ENCODE assay signal across 26 mouse cellular contexts in the genomic region with DNA sequence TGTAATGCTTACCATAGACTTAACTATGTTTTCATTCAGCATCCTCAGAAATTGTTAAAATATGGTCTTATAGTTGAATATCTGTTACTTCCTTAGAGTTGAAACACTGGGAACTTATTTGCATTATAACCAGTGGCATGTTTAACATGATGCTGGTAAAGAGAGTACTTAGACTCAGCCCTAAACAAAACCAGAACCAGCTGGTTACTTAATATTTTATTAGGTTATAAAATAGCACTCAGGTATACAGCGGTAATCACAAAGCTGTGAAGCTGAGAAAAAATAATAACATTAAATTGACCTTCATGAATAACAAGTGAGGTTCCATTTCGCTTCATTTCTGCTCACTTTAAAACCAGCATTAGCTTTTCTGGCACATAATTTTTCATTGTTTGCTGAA.
"Had no signal": no experiment of that assay in that cellular context is flagged by ENCODE, and none has a peak within 500 bp of the region (broad histone marks: within the 10 kb centered on the region; RNA-seq: fewer than 3 reads in every experiment).

No protein-coding gene starts in this region.

- H3K27me3 ChIP-seq: embryonic facial prominence, embryonic 12.5 days; embryonic facial prominence, embryonic 13.5 days; embryonic facial prominence, embryonic 15.5 days; forebrain, embryonic 12.5 days; forebrain, embryonic 13.5 days; forebrain, embryonic 15.5 days had no signal

- H3K4me3 ChIP-seq: embryonic facial prominence, embryonic 10.5 days; embryonic facial prominence, embryonic 12.5 days; embryonic facial prominence, embryonic 13.5 days; embryonic facial prominence, embryonic 15.5 days; erythroblast, embryonic 14.5 days; forebrain, embryonic 10.5 days; forebrain, embryonic 12.5 days; forebrain, embryonic 13.5 days; forebrain, embryonic 15.5 days; gastrocnemius, adult 2 months had no signal

- H3K4me1 ChIP-seq: embryonic facial prominence, embryonic 10.5 days; embryonic facial prominence, embryonic 12.5 days; embryonic facial prominence, embryonic 13.5 days; embryonic facial prominence, embryonic 15.5 days; forebrain, embryonic 10.5 days; forebrain, embryonic 12.5 days had no signal

- H3K27ac ChIP-seq: embryonic facial prominence, embryonic 10.5 days; embryonic facial prominence, embryonic 12.5 days; embryonic facial prominence, embryonic 13.5 days; embryonic facial prominence, embryonic 15.5 days; forebrain, embryonic 10.5 days; forebrain, embryonic 12.5 days; forebrain, embryonic 13.5 days; forebrain, embryonic 15.5 days; gastrocnemius, adult 2 months had no signal

- ATAC-seq: forebrain, postnatal 0 days had no signal

- H3K36me3 ChIP-seq: embryonic facial prominence, embryonic 10.5 days; embryonic facial prominence, embryonic 12.5 days; embryonic facial prominence, embryonic 13.5 days; embryonic facial prominence, embryonic 15.5 days; forebrain, embryonic 10.5 days; forebrain, embryonic 12.5 days; forebrain, embryonic 15.5 days had no signal

- DNase-seq: cerebellum, adult 2 months; cerebellum, adult 8-10 months; cerebellum, adult 9-10 months; cerebellum, adult 9-11 months; cerebellum, postnatal 10 days; cerebellum, postnatal 14 days; cerebellum, postnatal 25 days; cerebellum, postnatal 36 days; embryo, embryonic 11 days; gastrocnemius, adult 2 months; gastrocnemius, postnatal 10 days; gastrocnemius, postnatal 14 days; gastrocnemius, postnatal 25 days; gastrocnemius, postnatal 36 days; heart, adult 11 months; heart, adult 18-20 months had no signal

- H3K9ac ChIP-seq: embryonic facial prominence, embryonic 12.5 days; embryonic facial prominence, embryonic 13.5 days; embryonic facial prominence, embryonic 15.5 days; forebrain, embryonic 12.5 days; forebrain, embryonic 13.5 days; forebrain, embryonic 15.5 days; forebrain, postnatal 0 days had no signal

- H3K4me2 ChIP-seq: embryonic facial prominence, embryonic 12.5 days; embryonic facial prominence, embryonic 13.5 days; embryonic facial prominence, embryonic 15.5 days; forebrain, embryonic 12.5 days; forebrain, embryonic 13.5 days; forebrain, embryonic 15.5 days had no signal

- H3K9me3 ChIP-seq: embryonic facial prominence, embryonic 10.5 days; embryonic facial prominence, embryonic 12.5 days; embryonic facial prominence, embryonic 13.5 days; embryonic facial prominence, embryonic 15.5 days; forebrain, embryonic 10.5 days; forebrain, embryonic 12.5 days; forebrain, embryonic 13.5 days; forebrain, embryonic 15.5 days had no signal
